Mouse (Mus musculus) erythroblast, embryonic 14.5 days (primary cell): ENCODE results near the gene Abr.

Experiments used
- GATA1 ChIP-seq: IDR thresholded peaks from 2 replicates; pipeline ENCODE4 v1.6.1; 2012; ENCODE audit warnings: low read length, inconsistent platforms, mixed read lengths
- TAL1 ChIP-seq: IDR thresholded peaks from 3 replicates; pipeline ENCODE4 v1.6.1; 2012; ENCODE audit warnings: low read length, inconsistent platforms, mixed read lengths

DNA sequence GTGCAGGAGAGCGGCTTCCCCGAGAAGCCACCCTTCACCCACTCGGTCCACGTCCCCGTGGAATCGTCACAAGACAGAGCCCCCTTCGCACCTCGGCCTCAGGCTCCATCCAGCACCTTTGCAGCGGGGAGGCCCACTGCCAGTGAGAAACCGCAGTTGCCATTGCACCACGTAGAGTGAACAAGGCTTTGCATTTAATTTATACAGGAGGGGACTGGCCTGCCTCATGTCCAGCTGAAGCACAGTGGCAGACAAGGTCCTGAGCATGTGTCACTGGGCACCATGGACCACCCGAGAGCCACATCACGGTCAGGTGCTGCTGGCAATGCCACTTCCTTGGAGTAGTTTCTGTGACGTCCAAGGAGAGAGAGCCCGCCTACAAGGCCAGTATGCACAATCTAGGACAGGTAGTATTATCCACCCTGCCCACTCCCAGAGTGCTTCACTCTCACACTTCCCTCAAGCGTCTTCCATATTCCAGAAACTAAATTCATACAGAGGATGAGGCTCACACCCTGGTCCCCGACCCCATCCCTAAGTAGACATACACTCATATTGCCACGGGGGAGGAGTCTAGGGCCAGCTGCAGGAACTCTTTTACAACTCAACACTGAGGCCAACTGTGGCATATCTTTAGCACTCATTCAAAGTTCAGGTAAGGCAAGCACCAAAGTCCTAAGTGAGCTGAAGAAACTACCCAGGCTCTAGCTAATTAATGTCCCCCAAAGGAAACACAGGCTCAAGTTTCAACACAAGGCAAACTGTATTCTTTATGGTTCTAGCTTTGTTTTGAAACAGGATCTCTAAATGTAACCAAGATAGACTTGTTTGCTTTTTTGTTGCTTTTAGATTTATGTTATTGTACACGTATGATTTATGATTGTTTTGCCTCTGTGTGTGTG, 126.7 kb downstream of the Abr start:
- TF ChIP-seq GATA1 (no peak), TAL1 (no peak)
